Mouse (Mus musculus) induced T-regulatory cell, adult 2 months (primary cell): ENCODE data around the gene Popdc2.
A peak's percentile ranks its signal among the peaks of the same experiment; 100 is the strongest.

Experiments
- DNase-seq: peaks from one replicate; pipeline ENCODE4 v3.0.0-alpha.2; 2012; ENCODE audit warnings: low read depth

Popdc2 gene

DNA sequence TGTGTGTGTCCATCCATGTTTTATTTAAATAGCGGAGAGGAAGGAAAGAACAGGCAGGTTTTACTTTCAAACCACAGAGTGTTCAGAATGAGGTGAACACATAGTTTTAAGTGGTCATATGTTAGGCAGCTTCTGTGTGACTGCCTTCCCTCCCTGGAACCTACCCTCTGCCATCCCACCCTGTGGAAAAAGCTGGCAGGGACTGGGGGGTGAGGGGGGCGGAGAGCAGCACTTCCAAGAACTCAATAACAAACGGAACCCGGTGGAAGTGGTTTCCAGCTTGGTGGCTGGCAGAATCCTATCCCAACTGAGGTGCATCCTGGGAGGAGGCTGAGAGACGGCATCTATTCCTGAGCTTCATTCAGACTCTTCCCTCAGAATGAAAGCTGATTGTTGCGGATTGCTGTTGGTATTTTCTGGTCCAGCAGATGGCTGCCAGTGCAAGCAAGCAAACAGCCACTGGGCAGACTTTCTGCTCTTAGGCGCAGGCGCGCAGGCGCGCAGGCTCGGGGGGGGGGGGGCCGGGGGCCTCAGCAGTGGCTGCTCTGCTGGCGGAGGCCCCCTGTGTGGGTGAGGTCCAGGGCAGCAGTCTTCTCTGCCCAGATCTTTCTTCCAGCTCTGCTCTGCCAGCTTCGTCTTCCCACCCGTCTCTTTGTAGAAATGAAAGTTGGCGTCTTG lies 14.3 kb downstream of the Popdc2 start:
- peak; percentile 72 for DNase-seq

GRCm38 (mm10) chr16:38376841-38377249 lies 14.8 kb downstream of the Popdc2 start:
- DNase-seq: no peak

DNA sequence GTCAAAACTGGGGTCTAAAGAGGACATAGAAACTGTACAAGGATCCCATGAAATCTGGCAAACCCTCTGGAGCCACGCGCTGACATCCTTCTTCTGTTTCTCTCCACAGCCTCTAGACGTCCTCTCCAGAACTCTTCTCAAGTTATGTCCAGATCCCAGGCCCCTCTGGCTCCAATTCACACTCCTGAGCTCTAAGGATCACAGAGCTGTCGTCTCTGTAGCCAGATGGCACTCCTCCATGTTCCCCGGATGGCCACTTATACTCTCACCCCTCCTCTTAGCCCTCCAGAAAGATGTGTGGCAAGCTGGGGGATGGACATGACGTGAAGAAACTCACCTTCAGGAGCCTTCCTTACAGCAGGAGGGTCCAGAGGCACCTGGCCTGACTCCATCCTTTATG lies 15.5 kb downstream of the Popdc2 start:
- DNase-seq: no peak

GRCm38 (mm10) chr16:38378591-38378990 lies 16.6 kb downstream of the Popdc2 start:
- DNase-seq: no peak

DNA sequence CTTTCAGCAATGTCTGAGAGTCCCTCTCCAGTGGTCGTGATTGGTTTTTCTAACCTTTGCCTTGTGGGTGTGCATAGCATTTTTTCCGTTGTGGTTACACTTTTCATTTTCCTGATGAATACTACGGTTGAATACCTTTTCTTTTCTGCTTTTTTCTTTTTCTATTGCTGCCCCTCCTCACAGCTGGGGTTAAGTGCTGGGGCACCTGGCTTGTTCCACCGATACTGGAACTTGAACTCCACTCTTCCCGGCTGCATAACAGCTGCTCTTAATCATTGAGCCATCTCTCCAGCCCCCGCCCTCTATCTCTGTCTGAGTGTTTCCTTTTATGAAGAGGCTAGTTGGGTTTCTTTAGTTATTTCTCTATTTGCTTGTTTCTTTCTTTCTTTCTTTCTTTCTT lies 17.1 kb downstream of the Popdc2 start:
- peak; percentile 49 for DNase-seq

- no peak for DNase-seq
Observed at GRCm38 (mm10) chr16:38379493-38379892, 17.5 kb downstream of the Popdc2 start.

DNA sequence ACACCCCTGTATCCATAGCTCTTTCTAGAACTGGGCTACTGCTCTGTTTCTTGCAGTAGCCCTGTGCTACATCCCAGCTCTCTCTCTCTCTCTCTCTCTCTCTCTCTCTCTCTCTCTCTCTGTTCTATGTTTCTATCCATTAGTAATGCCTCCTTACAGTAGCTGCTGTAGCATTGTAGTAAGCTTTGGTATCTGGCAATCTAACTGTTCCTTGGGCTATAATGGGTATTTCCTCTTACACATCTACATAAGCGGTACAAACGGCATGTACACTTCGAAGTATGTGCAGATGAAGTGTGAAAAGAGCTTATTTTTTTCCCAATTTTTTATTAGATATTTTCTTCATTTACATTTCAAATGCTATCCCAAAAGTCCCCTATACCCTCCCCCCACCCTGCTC lies 17.9 kb downstream of the Popdc2 start:
- no peak for DNase-seq

DNA sequence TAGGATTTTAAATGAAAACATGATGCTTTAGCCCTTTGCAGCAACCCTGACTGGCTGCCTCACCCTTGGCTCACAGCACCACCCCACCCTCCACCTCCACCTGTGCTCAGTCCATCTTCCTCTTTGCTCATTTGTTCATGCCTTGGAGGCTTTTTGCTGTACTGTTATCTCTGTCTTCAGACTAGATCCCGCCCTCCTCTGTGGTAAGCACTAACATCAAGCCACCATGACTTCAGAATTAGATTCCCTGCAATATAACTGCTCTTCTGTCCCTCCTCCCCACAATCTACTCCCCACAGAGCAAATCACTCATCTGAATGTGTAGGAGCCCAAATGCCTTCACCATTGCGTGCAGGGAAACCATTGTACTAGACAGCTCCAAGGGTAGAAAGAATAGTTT lies 21.7 kb downstream of the Popdc2 start:
- DNase-seq: no peak

GRCm38 (mm10) chr16:38385184-38385634 lies 23.2 kb downstream of the Popdc2 start:
- no peak for DNase-seq

DNA sequence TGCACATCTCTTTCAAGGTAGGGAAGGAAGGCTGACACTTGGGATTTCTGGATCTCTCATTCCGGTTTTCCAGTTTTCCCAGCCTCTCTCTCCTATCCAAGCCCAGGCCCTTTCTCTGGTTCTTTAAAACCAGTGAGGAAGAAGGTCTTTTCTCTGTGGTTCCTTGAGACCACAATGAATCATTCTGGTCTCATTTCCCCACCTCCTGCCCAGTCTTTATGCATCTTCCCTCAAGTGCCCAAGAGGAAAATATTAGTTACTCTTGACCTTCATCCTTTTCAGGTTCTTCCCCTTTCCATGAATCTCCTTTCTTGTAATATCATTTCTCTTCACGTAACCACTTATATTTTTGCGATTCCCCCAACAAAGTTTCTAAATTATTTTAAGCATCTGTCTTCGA lies 23.7 kb downstream of the Popdc2 start:
- DNase-seq: no peak

DNA sequence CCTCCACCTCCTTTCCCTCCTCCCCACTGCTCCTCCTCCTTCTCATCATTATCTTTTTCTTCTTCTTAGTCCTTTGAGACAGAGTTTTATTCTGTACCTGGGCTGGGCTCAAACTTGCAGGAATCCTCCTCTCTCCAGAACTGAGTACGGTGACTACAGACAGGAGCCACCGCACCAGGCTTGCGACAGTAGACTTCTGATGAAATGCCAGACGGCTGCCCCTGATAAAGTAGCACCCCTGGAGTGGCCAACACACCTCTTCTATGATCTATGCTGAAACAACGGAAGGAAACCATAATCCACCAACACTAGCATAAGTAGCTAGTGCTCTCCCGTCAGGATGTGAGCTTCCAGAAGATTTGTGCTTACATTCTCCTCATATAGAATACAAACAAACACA lies 25.4 kb downstream of the Popdc2 start:
- DNase-seq: no peak

DNA sequence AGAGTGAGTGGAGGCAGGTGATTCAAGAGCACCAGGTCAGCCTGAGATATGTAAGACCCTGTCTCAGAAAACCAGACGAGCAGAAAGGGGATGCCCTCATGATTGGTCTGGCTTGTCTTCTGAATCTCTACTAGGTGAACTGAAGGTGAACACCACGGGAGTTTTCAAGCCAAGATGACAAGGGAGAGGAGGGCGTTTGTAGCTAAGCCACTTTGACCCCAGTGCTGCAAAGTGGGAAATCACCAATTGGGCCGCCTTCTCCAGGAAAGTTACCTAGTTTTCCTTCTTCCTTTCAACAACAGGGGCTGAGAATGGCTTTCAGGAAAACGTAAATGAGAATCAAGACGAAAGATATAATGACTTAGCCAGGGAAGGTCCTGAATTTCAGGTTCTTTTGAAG lies 26.7 kb downstream of the Popdc2 start:
- no peak for DNase-seq

DNA sequence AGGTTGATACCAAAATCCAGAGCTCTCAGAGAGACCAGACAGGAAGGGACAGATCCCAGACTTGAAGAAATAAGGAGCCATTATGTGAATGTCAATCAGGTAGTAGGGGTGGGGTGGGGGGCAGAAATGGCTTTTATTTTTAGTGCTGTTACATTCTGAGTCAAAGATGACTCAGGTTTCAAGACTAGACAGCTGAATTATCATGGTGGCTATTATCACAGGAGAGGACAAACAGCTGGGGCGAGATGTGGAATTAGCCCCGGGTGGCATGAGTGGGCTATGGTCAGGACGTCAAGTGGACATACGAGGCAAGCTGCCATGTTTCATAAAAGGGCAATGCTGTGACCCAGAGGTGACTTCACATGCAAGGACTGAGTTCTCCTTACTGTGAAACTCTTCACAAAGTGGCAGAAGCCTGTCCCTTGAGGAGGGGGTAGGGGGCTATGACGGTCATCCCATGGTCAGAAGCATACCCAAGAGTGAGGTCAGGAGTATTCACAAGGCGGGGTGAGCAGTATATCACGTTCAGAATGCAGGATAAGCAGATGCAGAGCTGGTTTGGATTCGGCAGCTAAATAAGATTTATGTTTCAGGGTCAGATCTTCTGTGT lies 27.4 kb downstream of the Popdc2 start:
- no peak for DNase-seq

DNA sequence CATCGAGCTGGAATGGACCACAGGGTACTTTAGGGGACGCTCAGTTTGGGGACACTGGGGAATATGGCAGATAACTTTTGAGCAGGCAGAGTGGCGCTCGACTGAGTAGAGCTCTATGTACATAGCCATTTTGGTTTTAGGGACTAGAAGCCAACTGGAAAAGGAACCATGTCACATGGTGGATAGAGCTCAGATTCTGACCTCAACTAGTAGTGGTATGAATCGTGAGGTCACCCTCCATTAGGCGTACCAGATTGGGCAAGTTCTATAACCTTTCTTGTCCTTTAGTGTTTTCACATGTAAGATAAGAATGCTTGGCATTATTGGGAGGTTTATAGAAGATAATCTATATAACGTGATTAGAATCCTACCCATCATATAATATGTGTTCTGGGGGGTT lies 28.3 kb downstream of the Popdc2 start:
- DNase-seq: no peak

GRCm38 (mm10) chr16:38392126-38392894 lies 30.3 kb downstream of the Popdc2 start:
- no peak for DNase-seq

GRCm38 (mm10) chr16:38394191-38394618 lies 32.2 kb downstream of the Popdc2 start:
- DNase-seq: no peak

DNA sequence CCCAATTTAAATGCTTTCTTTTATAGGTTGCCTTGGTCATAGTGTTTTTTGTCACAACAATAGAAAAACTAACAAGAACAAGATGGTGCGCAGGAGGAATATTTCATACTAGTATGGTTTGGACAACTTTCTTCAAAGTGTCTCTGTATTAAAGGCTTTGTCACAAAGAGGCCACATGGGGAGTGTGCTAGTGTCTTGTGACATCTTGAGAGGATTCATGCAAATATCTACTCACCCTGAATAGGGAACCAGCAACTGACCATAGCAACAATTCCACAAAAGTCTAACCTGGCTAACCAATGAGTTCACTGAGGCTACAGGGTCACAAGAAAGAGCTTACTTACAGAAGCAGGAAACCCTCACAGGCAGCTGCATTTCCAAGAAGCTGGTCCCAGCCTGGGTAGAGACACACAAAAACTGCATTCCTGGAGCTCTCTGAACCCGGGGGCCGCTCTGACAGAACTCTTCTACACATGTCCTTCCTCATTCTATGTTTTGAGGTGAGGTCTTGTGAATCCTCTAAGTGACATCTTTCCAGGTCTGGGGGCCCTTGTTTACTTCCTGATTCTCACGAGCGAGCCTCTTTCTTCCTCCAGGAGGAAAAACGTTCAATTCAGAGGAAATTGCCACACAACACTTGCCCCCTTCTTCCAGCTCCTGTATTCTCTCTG lies 33.2 kb downstream of the Popdc2 start:
- no peak for DNase-seq

- DNase-seq: peak; percentile 71
Observed at GRCm38 (mm10) chr16:38396155-38396554, 34.1 kb downstream of the Popdc2 start.

DNA sequence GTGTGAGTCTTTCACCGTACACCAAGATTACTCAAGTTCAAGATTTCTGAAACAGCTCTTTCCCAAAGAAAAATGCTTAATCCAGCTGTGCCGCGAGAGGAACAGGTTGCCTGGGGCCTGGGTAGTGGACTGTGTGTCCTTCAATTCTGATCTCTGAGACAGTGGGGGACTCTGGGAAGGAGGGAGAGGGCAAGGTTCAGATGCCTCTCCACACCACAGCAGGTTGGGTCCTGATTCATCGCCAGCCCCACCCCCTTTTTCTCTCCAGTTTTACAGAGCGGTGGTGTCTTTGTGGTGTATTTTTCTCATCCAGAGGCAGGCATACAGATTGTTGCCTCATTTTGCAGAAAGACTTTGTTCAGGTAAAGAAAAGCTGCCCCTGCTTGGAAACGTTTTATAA lies 36.3 kb downstream of the Popdc2 start:
- DNase-seq: no peak

- DNase-seq: peak; percentile 58
Observed at GRCm38 (mm10) chr16:38399076-38399475, 37.1 kb downstream of the Popdc2 start.

DNA sequence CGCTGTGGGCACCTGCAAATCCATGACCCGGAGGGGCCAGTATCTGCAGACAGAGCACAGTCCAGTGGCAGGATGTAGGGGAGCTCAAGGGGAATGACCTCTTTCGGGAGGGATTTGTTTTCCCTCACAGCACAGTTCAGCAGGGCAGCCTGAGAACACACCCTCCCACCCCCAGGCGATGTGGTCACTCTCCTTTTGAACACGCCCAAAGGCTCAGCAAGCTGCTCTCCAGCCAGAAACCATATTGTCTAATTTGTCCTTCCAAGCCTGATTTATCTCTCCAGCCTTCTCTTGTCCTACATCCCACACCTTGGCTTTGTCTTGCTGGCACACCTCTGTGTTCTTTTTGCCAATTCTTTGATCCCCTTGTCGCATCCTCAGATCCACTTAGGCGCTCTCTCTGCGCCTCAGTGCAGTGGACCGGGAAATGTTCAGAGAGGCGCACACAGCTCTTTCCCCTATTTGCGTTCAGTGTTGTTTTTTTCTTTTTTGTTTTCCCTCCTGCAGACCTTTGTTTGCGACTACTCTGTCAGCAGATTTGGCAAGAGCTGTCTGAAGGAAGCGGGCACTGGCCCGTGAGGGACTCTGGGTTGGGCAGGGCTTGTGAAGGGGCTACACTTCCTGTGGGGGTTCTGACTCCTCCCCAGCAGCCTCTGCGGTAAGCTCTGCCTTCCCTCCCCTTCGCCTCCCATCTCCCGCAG lies 37.7 kb downstream of the Popdc2 start:
- DNase-seq: peak; percentile 73
